Mouse (Mus musculus) E14TG2a.4 (cell line): Measurements from ENCODE around the gene Ccnc.

Source experiments
- H3K27me3 ChIP-seq: 2 replicates; pipeline ENCODE4 v1.6.1; 2014; ENCODE audit warnings: low read length, control low read depth; ENCODE audit not compliant: insufficient read depth
- H3K36me3 ChIP-seq: 2 replicates; pipeline ENCODE4 v1.6.1; 2014; ENCODE audit warnings: low read length, control low read depth; ENCODE audit not compliant: insufficient read depth
- H3K4me1 ChIP-seq: replicated peaks from 2 replicates; pipeline ENCODE4 v1.6.1; 2014; ENCODE audit warnings: low read depth, low read length, control low read depth
- H3K4me3 ChIP-seq: replicated peaks from 2 replicates; pipeline ENCODE4 v1.5.1; 2014; ENCODE audit warnings: mild to moderate bottlenecking, low read length
- H3K9me3 ChIP-seq: 2 replicates; pipeline ENCODE4 v1.6.1; 2014; ENCODE audit warnings: low read length, control low read depth
- CTCF ChIP-seq: conservative IDR thresholded peaks from 2 replicates; pipeline ENCODE4 v1.5.1; 2014; ENCODE audit warnings: low read length
- NANOG ChIP-seq: IDR thresholded peaks from 2 replicates; pipeline ENCODE4 v1.6.1; 2014; ENCODE audit warnings: borderline replicate concordance, low read length, mixed read lengths
- POU5F1 ChIP-seq: IDR thresholded peaks from 2 replicates; pipeline ENCODE4 v1.6.1; 2014; ENCODE audit warnings: low read length, borderline replicate concordance

The Ccnc gene

GRCm38 (mm10) chr4:21727615-21728165 lies at the start of gene Ccnc:
Ccnc (plus strand) TSS chr4:21727701.
- peak within 1 kb of the TSS; percentile 97 for H3K4me3 ChIP-seq
- TF ChIP-seq NANOG: no peak
- TF ChIP-seq POU5F1: no peak
- no peak for TF ChIP-seq CTCF
- H3K27me3 ChIP-seq: no peaks in the 10 kb centered on the region
- no peaks in the 10 kb centered on the region for H3K9me3 ChIP-seq
- H3K4me1 ChIP-seq: peaks cover 42% of the 10 kb centered on the region
- peaks cover 10% of the 10 kb centered on the region for H3K36me3 ChIP-seq

- Histone ChIP-seq H3K36me3 (no peaks in the 10 kb centered on the region), H3K27me3 (peaks cover 83% of the 10 kb centered on the region), H3K4me1 (peaks cover 22% of the 10 kb centered on the region), H3K9me3 (no peaks in the 10 kb centered on the region), H3K4me3 (peak overlapping the region; percentile 79)
- TF ChIP-seq CTCF (no peak), NANOG (no peak), POU5F1 (no peak)
Observed at GRCm38 (mm10) chr4:21678101-21678974, 49.2 kb upstream of the Ccnc start.

GRCm38 (mm10) chr4:21678975-21679623 lies 48.4 kb upstream of the Ccnc start:
- Histone ChIP-seq H3K4me1 (peaks cover 19% of the 10 kb centered on the region), H3K27me3 (peaks cover 87% of the 10 kb centered on the region), H3K36me3 (no peaks in the 10 kb centered on the region), H3K9me3 (no peaks in the 10 kb centered on the region), H3K4me3 (peak overlapping the region; percentile 79)
- TF ChIP-seq POU5F1: no peak
- TF ChIP-seq NANOG: no peak
- TF ChIP-seq CTCF: no peak

- Histone ChIP-seq H3K4me1 (peaks cover 19% of the 10 kb centered on the region), H3K9me3 (no peaks in the 10 kb centered on the region), H3K4me3 (peak overlapping the region; percentile 79), H3K36me3 (no peaks in the 10 kb centered on the region), H3K27me3 (peaks cover 87% of the 10 kb centered on the region)
- TF ChIP-seq CTCF: no peak
- TF ChIP-seq POU5F1: no peak
- TF ChIP-seq NANOG: no peak
Observed at GRCm38 (mm10) chr4:21679624-21680480, 47.6 kb upstream of the Ccnc start.

- TF ChIP-seq POU5F1: no peak
- TF ChIP-seq CTCF: no peak
- TF ChIP-seq NANOG: no peak
- Histone ChIP-seq H3K4me1 (peaks cover 28% of the 10 kb centered on the region), H3K27me3 (peaks cover 90% of the 10 kb centered on the region), H3K36me3 (no peaks in the 10 kb centered on the region), H3K4me3 (no peak overlapping the region), H3K9me3 (no peaks in the 10 kb centered on the region)
Observed at GRCm38 (mm10) chr4:21680971-21681370, 46.5 kb upstream of the Ccnc start.

- TF ChIP-seq CTCF: no peak
- H3K27me3 ChIP-seq: peaks cover 92% of the 10 kb centered on the region
- no peaks in the 10 kb centered on the region for H3K36me3 ChIP-seq
- H3K9me3 ChIP-seq: no peaks in the 10 kb centered on the region
- H3K4me1 ChIP-seq: peaks cover 38% of the 10 kb centered on the region
- H3K4me3 ChIP-seq: no peak overlapping the region
Observed at GRCm38 (mm10) chr4:21682421-21683150, 44.9 kb upstream of the Ccnc start.

- peaks cover 41% of the 10 kb centered on the region for H3K4me1 ChIP-seq
- H3K4me3 ChIP-seq: no peak overlapping the region
- no peaks in the 10 kb centered on the region for H3K36me3 ChIP-seq
- H3K27me3 ChIP-seq: peaks cover 99% of the 10 kb centered on the region
- H3K9me3 ChIP-seq: no peaks in the 10 kb centered on the region
- TF ChIP-seq NANOG (no peak), POU5F1 (no peak), CTCF (no peak)
Observed at GRCm38 (mm10) chr4:21684341-21684970, 43.0 kb upstream of the Ccnc start.
